Mouse (Mus musculus): ENCODE results near the gene Gli2. TPM values are rescaled to one million over a fixed set of nuclear protein-coding genes. Genes with fewer than 3 reads are reported as not detected.

Gene Gli2
- total and polyA plus RNA-seq, 2 experiments, result 0.10 TPM; not detected in 1

- no peak for TF ChIP-seq POLR2A (IDR thresholded peaks at IDR 0.05; ENCODE audit: extremely low read depth, insufficient read depth, low read length)
- no peak for TF ChIP-seq CTCF (IDR thresholded peaks at IDR 0.05; ENCODE audit: low read depth, low read length)
- Histone ChIP-seq H3K79me2 (ENCODE audit: control insufficient read depth, insufficient read depth, low read length) (no peaks in the 10 kb centered on the region), H3K27ac (replicated peaks; ENCODE audit: insufficient read depth, low read depth, low read length) (no peak overlapping the region), H3K9ac (ENCODE audit: low read depth, low read length) (no peak overlapping the region), H3K4me1 (ENCODE audit: control insufficient read depth, insufficient read depth, low read length) (no peaks in the 10 kb centered on the region), H3K27me3 (ENCODE audit: control insufficient read depth, insufficient read depth, low read length) (no peaks in the 10 kb centered on the region), H3K4me3 (ENCODE audit: insufficient read depth, low read depth, low read length) (no peak overlapping the region), H3K36me3 (ENCODE audit: control insufficient read depth, insufficient read depth, low read length) (no peaks in the 10 kb centered on the region)
- no peak for DNase-seq (ENCODE audit: extremely low read depth, low read depth, low spot score)
- 84% methylated on average over 5 of the region's 5 CpGs for WGBS
These were observed 162.0 kb downstream of the Gli2 start for GRCm38 (mm10) chr1:118891395-118891794.

- Histone ChIP-seq H3K4me3 (ENCODE audit: insufficient read depth, low read depth, low read length) (no peak overlapping the region), H3K9ac (ENCODE audit: low read depth, low read length) (no peak overlapping the region), H3K27ac (replicated peaks; ENCODE audit: insufficient read depth, low read depth, low read length) (no peak overlapping the region), H3K4me1 (ENCODE audit: control insufficient read depth, insufficient read depth, low read length) (no peaks in the 10 kb centered on the region), H3K27me3 (ENCODE audit: control insufficient read depth, insufficient read depth, low read length) (no peaks in the 10 kb centered on the region), H3K36me3 (ENCODE audit: control insufficient read depth, insufficient read depth, low read length) (no peaks in the 10 kb centered on the region), H3K79me2 (ENCODE audit: control insufficient read depth, insufficient read depth, low read length) (no peaks in the 10 kb centered on the region)
- 70% methylated on average over 14 of the region's 14 CpGs for WGBS
- TF ChIP-seq POLR2A (IDR thresholded peaks at IDR 0.05; ENCODE audit: extremely low read depth, insufficient read depth, low read length) (no peak), CTCF (IDR thresholded peaks at IDR 0.05; ENCODE audit: low read depth, low read length) (no peak)
- DNase-seq (ENCODE audit: extremely low read depth, low read depth, low spot score), result no peak
These were observed 163.1 kb downstream of the Gli2 start for GRCm38 (mm10) chr1:118890125-118890875.

- DNase-seq (ENCODE audit: extremely low read depth, low read depth, low spot score), result no peak
- Histone ChIP-seq H3K4me3 (ENCODE audit: insufficient read depth, low read depth, low read length) (no peak overlapping the region), H3K9ac (ENCODE audit: low read depth, low read length) (no peak overlapping the region), H3K27ac (replicated peaks; ENCODE audit: insufficient read depth, low read depth, low read length) (no peak overlapping the region), H3K4me1 (ENCODE audit: control insufficient read depth, insufficient read depth, low read length) (peaks cover 1% of the 10 kb centered on the region; the same call in 1 of the 2 replicates), H3K79me2 (ENCODE audit: control insufficient read depth, insufficient read depth, low read length) (no peaks in the 10 kb centered on the region), H3K27me3 (ENCODE audit: control insufficient read depth, insufficient read depth, low read length) (no peaks in the 10 kb centered on the region), H3K36me3 (ENCODE audit: control insufficient read depth, insufficient read depth, low read length) (no peaks in the 10 kb centered on the region)
- WGBS, result 63% methylated on average over 7 of the region's 7 CpGs
- TF ChIP-seq POLR2A (IDR thresholded peaks at IDR 0.05; ENCODE audit: extremely low read depth, insufficient read depth, low read length) (no peak), CTCF (IDR thresholded peaks at IDR 0.05; ENCODE audit: low read depth, low read length) (no peak)
These were observed 172.6 kb downstream of the Gli2 start for GRCm38 (mm10) chr1:118880781-118881247.

GRCm38 (mm10) chr1:118878291-118878690 is 175.1 kb downstream of the Gli2 start:
- peak; percentile 73 for DNase-seq (ENCODE audit: extremely low read depth, low read depth, low spot score)
- H3K79me2 ChIP-seq (ENCODE audit: control insufficient read depth, insufficient read depth, low read length), result no peaks in the 10 kb centered on the region
- peaks cover 1% of the 10 kb centered on the region; the same call in 1 of the 2 replicates for H3K4me1 ChIP-seq (ENCODE audit: control insufficient read depth, insufficient read depth, low read length)

GRCm38 (mm10) chr1:118875227-118875626 is 178.2 kb downstream of the Gli2 start:
- Histone ChIP-seq H3K27me3 (ENCODE audit: control insufficient read depth, insufficient read depth, low read length) (no peaks in the 10 kb centered on the region), H3K36me3 (ENCODE audit: control insufficient read depth, insufficient read depth, low read length) (no peaks in the 10 kb centered on the region), H3K9ac (ENCODE audit: low read depth, low read length) (no peak overlapping the region), H3K4me1 (ENCODE audit: control insufficient read depth, insufficient read depth, low read length) (peaks cover 1% of the 10 kb centered on the region; the same call in 1 of the 2 replicates), H3K4me3 (ENCODE audit: insufficient read depth, low read depth, low read length) (no peak overlapping the region), H3K27ac (replicated peaks; ENCODE audit: insufficient read depth, low read depth, low read length) (no peak overlapping the region), H3K79me2 (ENCODE audit: control insufficient read depth, insufficient read depth, low read length) (no peaks in the 10 kb centered on the region)
- no peak for DNase-seq (ENCODE audit: extremely low read depth, low read depth, low spot score)
- WGBS, result 90% methylated on average over 9 of the region's 9 CpGs
- no peak for TF ChIP-seq CTCF (IDR thresholded peaks at IDR 0.05; ENCODE audit: low read depth, low read length)
- no peak for TF ChIP-seq POLR2A (IDR thresholded peaks at IDR 0.05; ENCODE audit: extremely low read depth, insufficient read depth, low read length)

More at GRCm38 (mm10) chr1:118878291-118878690, 175.1 kb downstream of the Gli2 start:
- no peaks in the 10 kb centered on the region for H3K36me3 ChIP-seq (ENCODE audit: control insufficient read depth, insufficient read depth, low read length)
- WGBS, result 33% methylated on average over 6 of the region's 6 CpGs
- H3K27ac ChIP-seq (replicated peaks; ENCODE audit: insufficient read depth, low read depth, low read length), result no peak overlapping the region
- no peaks in the 10 kb centered on the region for H3K27me3 ChIP-seq (ENCODE audit: control insufficient read depth, insufficient read depth, low read length)
- no peak overlapping the region for H3K4me3 ChIP-seq (ENCODE audit: insufficient read depth, low read depth, low read length)
- TF ChIP-seq CTCF (IDR thresholded peaks at IDR 0.05; ENCODE audit: low read depth, low read length) (no peak), POLR2A (IDR thresholded peaks at IDR 0.05; ENCODE audit: extremely low read depth, insufficient read depth, low read length) (no peak)
- no peak overlapping the region for H3K9ac ChIP-seq (ENCODE audit: low read depth, low read length)

- 84% methylated on average over 7 of the region's 7 CpGs for WGBS
- H3K27ac ChIP-seq (replicated peaks; ENCODE audit: insufficient read depth, low read depth, low read length), result no peak overlapping the region
- no peak for DNase-seq (ENCODE audit: extremely low read depth, low read depth, low spot score)
- no peaks in the 10 kb centered on the region for H3K36me3 ChIP-seq (ENCODE audit: control insufficient read depth, insufficient read depth, low read length)
- no peak overlapping the region for H3K9ac ChIP-seq (ENCODE audit: low read depth, low read length)
- H3K4me1 ChIP-seq (ENCODE audit: control insufficient read depth, insufficient read depth, low read length), result peaks cover 1% of the 10 kb centered on the region; the same call in 1 of the 2 replicates
- H3K79me2 ChIP-seq (ENCODE audit: control insufficient read depth, insufficient read depth, low read length), result no peaks in the 10 kb centered on the region
- TF ChIP-seq POLR2A (IDR thresholded peaks at IDR 0.05; ENCODE audit: extremely low read depth, insufficient read depth, low read length) (no peak), CTCF (IDR thresholded peaks at IDR 0.05; ENCODE audit: low read depth, low read length) (no peak)
- H3K27me3 ChIP-seq (ENCODE audit: control insufficient read depth, insufficient read depth, low read length), result no peaks in the 10 kb centered on the region
- no peak overlapping the region for H3K4me3 ChIP-seq (ENCODE audit: insufficient read depth, low read depth, low read length)
These were observed 179.9 kb downstream of the Gli2 start for GRCm38 (mm10) chr1:118873559-118873958.

Measured in liver, adult 2 months (tissue).